Mouse (Mus musculus) forebrain, embryonic 14.5 days (tissue): ENCODE results near the gene Hsd3b7. TPM values are rescaled to one million over a fixed set of nuclear protein-coding genes. Genes with fewer than 3 reads are reported as not detected.

Experiments
- ATAC-seq: fragments of 200-750 bp; cut with Nextera tagmentation; 2 replicates; pipeline ENCODE4 v1.8.0; 2017; ENCODE audit warnings: mild to moderate bottlenecking, moderate library complexity
- DNase-seq: peaks from one replicate; pipeline ENCODE4 v3.0.0-alpha.2; 2015; ENCODE audit warnings: low spot score
- H3K27ac ChIP-seq: fragments of 300-500 bp; sonication (generic); 2 replicates; pipeline ENCODE4 v1.5.1; 2014; ENCODE audit warnings: low read depth, mild to moderate bottlenecking, control low read depth, low read length, moderate library complexity
- H3K27me3 ChIP-seq: fragments of 300-500 bp; sonication (generic); replicated peaks from 2 replicates; pipeline ENCODE4 v1.6.1; 2014; ENCODE audit warnings: low read length, control low read depth, mixed read lengths; ENCODE audit not compliant: control insufficient read depth, insufficient read depth
- H3K36me3 ChIP-seq: fragments of 300-500 bp; sonication (generic); 2 replicates; pipeline ENCODE4 v1.6.1; 2014; ENCODE audit warnings: low read length, control low read depth; ENCODE audit not compliant: control insufficient read depth, insufficient read depth
- H3K4me1 ChIP-seq: fragments of 300-500 bp; sonication (generic); 2 replicates; pipeline ENCODE4 v1.6.1; 2014; ENCODE audit warnings: antibody characterized with exemption, low read length, control low read depth; ENCODE audit not compliant: control insufficient read depth, insufficient read depth
- H3K4me2 ChIP-seq: fragments of 300-500 bp; sonication (generic); 2 replicates; pipeline ENCODE4 v1.6.1; 2014; ENCODE audit warnings: mild to moderate bottlenecking, control low read depth, low read length
- H3K4me3 ChIP-seq: fragments of 300-500 bp; sonication (generic); 2 replicates; pipeline ENCODE4 v1.5.1; 2014; ENCODE audit warnings: low read depth, low read length, control low read depth
- H3K9ac ChIP-seq: fragments of 300-500 bp; sonication (generic); 2 replicates; pipeline ENCODE4 v1.6.1; 2014; ENCODE audit warnings: mild to moderate bottlenecking, low read length, control low read depth, moderate library complexity
- H3K9me3 ChIP-seq: fragments of 300-500 bp; sonication (generic); replicated peaks from 2 replicates; pipeline ENCODE4 v1.6.1; 2016; ENCODE audit warnings: low read length, control low read depth, mixed read lengths; ENCODE audit not compliant: control insufficient read depth
- WGBS: fragments of 180-500 bp; shearing (Covaris S2); extraction: QIAGEN DNeasy Blood & Tissue Kit; methylation state at CpG from one replicate; pipeline ENCODE4 v1.1.7; 2014; 5-methylcytosine and 5-hydroxymethylcytosine counted together
- polyA plus RNA-seq: library from polyadenylated mRNA; unstranded; fragments of >200 nt; fragmentation: Nextera tagmentation; extraction: Ambion mirVana; gene quantifications from 2 replicates; pipeline ENCODE4 v1.2.1, GENCODE M21; 2014

Hsd3b7 gene
- polyA plus RNA-seq, 1 experiment from 2014 or later: 6.9 TPM

DNA sequence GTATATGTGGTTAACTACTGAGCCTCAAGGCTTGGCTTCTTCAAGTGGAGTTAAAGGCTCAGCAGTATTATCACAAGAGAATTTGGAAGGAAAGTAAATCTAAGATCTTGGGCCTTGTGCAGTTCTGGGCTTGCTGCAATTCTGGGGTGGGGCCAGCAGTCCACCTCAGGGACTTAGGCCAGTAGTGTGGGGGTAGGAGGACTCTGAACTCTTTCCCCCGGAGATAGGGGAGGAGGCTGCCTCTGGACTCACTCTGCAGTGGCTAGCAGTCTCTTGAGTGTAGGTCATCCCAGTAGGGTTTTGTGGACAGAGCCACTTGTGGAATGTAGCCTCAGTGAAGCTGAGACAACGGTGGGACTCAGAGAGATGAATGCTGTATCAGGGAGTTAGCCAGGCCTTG, 34.6 kb upstream of the Hsd3b7 start:
- Histone ChIP-seq H3K36me3 (peaks cover 65% of the 10 kb centered on the region), H3K4me1 (peaks cover 18% of the 10 kb centered on the region; the same call in 1 of the 2 replicates), H3K27ac (no peak overlapping the region), H3K4me2 (no peak overlapping the region), H3K9ac (no peak overlapping the region), H3K9me3 (no peaks in the 10 kb centered on the region), H3K27me3 (no peaks in the 10 kb centered on the region), H3K4me3 (no peak overlapping the region)
- no peak for DNase-seq
- WGBS: 92% methylated on average over 2 of the region's 2 CpGs
- ATAC-seq: no peak

DNA sequence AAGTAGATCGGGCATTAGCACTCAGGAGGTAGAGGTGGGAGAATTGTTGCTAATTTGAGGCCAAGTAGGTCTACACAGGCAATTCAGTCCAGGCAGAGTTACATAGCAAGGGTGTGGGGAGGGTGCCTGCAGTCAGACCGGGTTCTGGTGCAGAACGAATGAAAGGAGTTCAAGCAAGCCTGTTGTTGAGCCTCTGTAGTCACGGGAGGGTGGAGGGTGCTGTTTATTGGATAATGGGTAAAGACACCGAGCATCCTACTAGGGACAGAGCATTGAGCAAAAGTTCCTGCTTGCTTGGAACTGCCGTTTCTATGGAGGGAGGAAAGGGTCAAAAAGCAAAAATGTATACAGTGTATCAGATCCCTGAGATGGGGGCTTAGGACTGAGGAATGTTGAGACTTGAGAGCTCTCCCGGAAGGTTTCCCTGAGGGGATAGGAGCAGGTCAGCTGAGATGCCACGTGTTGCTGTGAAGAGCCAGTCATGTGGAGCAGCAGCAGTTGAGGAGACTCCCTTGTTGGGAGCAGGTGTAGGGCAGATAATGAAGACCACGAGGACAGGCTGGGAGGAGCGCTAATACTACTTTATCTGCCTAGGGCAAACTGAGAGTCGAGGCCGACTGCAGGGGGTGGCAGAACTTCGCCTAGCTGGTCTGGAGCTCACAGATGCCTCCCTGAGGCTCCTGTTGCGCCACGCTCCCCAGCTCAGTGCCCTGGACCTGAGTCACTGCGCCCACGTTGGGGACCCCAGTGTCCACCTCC, 33.4 kb upstream of the Hsd3b7 start:
- Histone ChIP-seq H3K4me1 (peaks cover 21% of the 10 kb centered on the region; the same call in 1 of the 2 replicates), H3K4me3 (no peak overlapping the region), H3K27ac (no peak overlapping the region), H3K9ac (no peak overlapping the region), H3K36me3 (peaks cover 59% of the 10 kb centered on the region), H3K27me3 (no peaks in the 10 kb centered on the region), H3K4me2 (no peak overlapping the region), H3K9me3 (no peaks in the 10 kb centered on the region)
- WGBS: 82% methylated on average over 17 of the region's 17 CpGs
- no peak for ATAC-seq
- no peak for DNase-seq

DNA sequence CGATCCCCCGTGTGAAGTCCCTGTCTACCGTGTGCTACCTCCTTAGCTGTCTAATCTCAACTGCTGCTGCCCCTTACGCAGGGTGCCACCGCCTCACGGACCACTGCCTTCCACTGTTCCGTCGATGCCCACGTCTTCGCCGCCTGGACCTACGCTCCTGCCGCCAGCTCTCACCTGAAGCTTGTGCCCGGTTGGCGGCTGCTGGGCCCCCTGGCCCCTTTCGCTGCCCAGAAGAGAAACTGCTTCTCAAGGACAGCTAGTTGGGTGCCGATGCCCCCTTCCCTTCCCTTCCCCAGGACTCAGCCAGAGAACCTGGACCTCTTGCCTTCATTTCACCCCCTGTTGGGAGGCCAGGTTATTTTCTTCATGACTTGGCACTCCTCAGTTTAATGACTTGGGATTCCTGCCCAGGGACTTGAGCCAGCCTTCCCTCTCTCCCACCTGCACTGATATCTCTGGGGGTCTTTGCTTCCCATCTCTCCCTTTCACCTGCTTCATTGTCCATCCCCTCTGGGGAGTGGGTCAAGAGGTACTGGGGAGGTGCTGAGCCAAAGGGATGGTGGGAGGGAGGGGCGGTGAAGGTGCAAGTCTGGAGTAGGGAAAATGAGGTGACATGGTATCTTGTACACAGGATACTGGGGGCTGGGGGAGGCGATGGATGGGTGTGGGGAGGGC, 32.6 kb upstream of the Hsd3b7 start:
- ATAC-seq (no peak), DNase-seq (no peak)
- Histone ChIP-seq H3K4me1 (peaks cover 21% of the 10 kb centered on the region; the same call in 1 of the 2 replicates), H3K27me3 (no peaks in the 10 kb centered on the region), H3K27ac (no peak overlapping the region), H3K4me3 (no peak overlapping the region), H3K4me2 (no peak overlapping the region), H3K9ac (no peak overlapping the region), H3K9me3 (no peaks in the 10 kb centered on the region), H3K36me3 (peaks cover 55% of the 10 kb centered on the region)
- 92% methylated on average over 19 of the region's 19 CpGs for WGBS

DNA sequence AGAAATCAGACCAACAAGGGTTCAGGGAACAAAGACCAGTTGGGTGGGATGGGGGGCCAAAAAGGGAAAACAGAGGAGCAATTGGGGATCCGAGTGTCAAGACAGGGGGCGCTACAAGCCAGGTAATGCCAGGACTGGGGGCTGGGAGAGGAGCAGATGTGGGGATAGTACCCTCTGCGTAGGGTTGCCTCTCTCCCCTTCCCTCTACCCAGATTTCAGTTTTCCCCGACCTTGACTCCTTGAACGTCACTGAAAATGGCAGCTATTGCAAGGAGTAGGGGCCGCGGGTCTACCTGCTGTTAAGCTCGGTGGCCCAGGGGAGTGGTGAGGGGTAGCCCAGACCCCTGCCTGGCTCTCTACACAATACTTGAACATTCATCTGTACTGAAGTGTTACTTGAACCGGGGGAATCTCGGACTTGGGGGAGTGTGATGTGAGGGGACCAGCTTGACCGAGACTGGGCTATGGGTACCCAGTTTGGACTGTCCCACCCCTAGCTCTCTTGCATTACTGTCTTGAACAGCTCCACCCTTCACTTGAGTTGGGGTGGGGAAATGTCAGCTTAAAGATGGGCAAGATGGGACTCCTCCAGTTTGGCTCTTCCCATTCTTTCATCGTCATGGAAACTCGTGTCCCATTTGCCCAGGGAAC, 31.9 kb upstream of the Hsd3b7 start:
- DNase-seq: no peak
- Histone ChIP-seq H3K4me2 (peak overlapping the region; percentile 80; the same call in 1 of the 2 replicates), H3K27ac (no peak overlapping the region), H3K4me3 (no peak overlapping the region), H3K9ac (no peak overlapping the region), H3K27me3 (no peaks in the 10 kb centered on the region), H3K9me3 (no peaks in the 10 kb centered on the region), H3K36me3 (peaks cover 50% of the 10 kb centered on the region), H3K4me1 (peaks cover 21% of the 10 kb centered on the region; the same call in 1 of the 2 replicates)
- WGBS: 45% methylated on average over 13 of the region's 13 CpGs
- no peak; the same call in none of the 2 replicates for ATAC-seq

DNA sequence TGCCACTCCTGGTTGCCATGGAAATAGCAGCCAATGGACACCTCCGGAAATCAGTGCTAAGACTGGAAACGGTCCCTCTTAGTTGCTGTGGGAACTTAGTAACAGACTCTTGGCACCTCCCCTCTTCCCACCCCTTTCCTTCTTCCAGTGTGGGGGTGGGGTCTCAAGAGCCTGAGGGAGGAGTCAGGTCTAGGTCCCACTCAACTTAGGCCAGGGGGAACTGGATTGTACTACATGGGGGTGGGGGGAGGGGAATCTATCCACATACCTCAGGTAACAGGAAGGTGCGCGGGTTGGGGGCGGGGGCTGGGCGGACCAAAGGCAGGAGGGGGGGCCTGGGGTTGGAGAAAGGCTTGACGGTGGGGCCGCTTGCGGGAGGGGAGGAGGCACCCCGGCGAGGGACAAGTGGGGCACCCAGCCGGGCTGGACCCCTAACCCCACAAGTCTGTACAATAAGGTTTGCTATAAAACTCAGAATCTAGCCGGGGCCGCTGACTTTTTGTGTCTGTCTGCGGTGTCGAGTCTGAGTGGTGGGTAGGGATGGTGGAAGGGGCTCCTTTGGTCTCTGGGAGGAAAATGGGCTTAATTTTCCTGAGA, 31.3 kb upstream of the Hsd3b7 start:
- DNase-seq (peak; percentile 98), ATAC-seq (peak; percentile 90)
- 0% methylated on average over 16 of the region's 16 CpGs for WGBS
- H3K36me3 ChIP-seq: peaks cover 44% of the 10 kb centered on the region
- H3K9ac ChIP-seq: peak overlapping the region; percentile 73; the same call in 1 of the 2 replicates
- H3K4me3 ChIP-seq: peak overlapping the region; percentile 38
- H3K27me3 ChIP-seq: no peaks in the 10 kb centered on the region
- peaks cover 21% of the 10 kb centered on the region; the same call in 1 of the 2 replicates for H3K4me1 ChIP-seq
- no peaks in the 10 kb centered on the region for H3K9me3 ChIP-seq
- peak overlapping the region; percentile 52; the same call in 1 of the 2 replicates for H3K27ac ChIP-seq
- H3K4me2 ChIP-seq: peak overlapping the region; percentile 80

DNA sequence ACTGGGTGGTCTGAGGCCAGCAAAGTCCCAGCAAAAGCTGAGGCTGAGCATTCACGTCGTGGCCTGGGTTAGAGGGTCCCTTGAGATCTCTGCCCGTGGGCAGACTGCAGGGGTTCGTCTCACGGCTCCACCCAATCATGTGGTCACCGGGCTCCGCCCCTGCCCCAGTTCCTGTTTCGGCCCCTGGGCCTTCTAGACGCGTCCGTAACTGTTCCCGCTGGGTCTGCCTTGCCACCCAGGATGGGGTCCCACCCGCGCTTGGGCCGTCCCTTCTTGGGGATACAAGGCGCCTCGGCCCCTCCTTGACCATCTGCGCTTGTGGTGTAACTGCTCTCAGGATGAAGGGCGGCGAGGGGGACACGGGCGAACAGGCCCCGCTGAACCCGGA, 30.8 kb upstream of the Hsd3b7 start, which contains the start of gene Orai3:
TSS of gene Orai3 (plus strand) at position 165 of the 388 bp plus-strand sequence.
- Histone ChIP-seq H3K9ac (peak within 1 kb of the TSS; percentile 73), H3K4me1 (peaks cover 21% of the 10 kb centered on the region; the same call in 1 of the 2 replicates), H3K4me2 (peak within 1 kb of the TSS; percentile 80), H3K36me3 (peaks cover 38% of the 10 kb centered on the region), H3K4me3 (peak within 1 kb of the TSS; percentile 38), H3K27ac (peak within 1 kb of the TSS; percentile 52; the same call in 1 of the 2 replicates), H3K27me3 (no peaks in the 10 kb centered on the region), H3K9me3 (no peaks in the 10 kb centered on the region)
- WGBS: under 1% methylated on average over 24 of the region's 24 CpGs
- DNase-seq (peak; percentile 75), ATAC-seq (peak; percentile 75)

DNA sequence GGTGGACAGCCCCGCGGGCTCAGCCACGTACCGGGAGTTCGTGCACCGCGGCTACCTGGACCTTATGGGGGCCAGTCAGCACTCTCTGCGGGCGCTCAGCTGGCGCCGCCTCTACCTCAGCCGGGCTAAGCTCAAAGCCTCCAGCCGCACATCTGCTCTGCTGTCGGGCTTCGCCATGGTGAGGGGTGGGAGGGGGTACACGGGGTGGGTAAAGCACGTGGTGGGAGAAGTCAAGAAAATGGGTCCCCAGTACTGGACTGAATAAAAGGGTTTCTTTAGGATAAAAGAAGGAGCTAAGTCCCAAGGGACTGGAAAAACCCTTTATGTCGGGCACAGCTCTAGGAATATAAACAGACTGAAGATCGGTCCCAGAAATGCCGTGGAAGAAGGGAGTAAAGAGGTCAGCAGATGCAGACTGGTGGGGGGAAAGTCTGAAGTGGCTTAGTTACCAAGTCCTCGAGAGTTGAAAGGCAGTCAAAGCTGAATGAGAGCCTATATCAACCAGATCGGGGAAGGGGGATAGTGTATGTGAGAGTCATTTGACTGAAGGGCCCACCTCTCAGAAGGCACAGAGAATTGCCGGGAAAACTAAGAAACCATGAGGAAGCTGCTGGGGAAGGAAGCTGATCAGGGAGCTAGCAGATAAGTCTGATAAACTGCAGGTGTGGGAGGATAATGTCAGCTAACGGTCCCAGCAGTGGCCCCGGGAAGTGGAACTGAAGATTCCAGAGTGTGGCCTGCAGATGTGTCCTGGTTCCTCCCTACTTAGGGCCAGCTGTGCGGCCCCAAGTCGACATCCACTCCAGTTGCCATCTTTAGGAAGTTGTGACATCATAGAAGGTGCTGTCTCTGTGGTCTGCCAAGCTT, 30.1 kb upstream of the Hsd3b7 start:
- DNase-seq (peak; percentile 31), ATAC-seq (peak; percentile 21)
- peak overlapping the region; percentile 80 for H3K4me2 ChIP-seq
- peak overlapping the region; percentile 73 for H3K9ac ChIP-seq
- peaks cover 21% of the 10 kb centered on the region; the same call in 1 of the 2 replicates for H3K4me1 ChIP-seq
- H3K36me3 ChIP-seq: peaks cover 32% of the 10 kb centered on the region
- H3K4me3 ChIP-seq: peak overlapping the region; percentile 38
- no peaks in the 10 kb centered on the region for H3K27me3 ChIP-seq
- peak overlapping the region; percentile 52; the same call in 1 of the 2 replicates for H3K27ac ChIP-seq
- WGBS: 8% methylated on average over 27 of the region's 27 CpGs
- no peaks in the 10 kb centered on the region for H3K9me3 ChIP-seq

DNA sequence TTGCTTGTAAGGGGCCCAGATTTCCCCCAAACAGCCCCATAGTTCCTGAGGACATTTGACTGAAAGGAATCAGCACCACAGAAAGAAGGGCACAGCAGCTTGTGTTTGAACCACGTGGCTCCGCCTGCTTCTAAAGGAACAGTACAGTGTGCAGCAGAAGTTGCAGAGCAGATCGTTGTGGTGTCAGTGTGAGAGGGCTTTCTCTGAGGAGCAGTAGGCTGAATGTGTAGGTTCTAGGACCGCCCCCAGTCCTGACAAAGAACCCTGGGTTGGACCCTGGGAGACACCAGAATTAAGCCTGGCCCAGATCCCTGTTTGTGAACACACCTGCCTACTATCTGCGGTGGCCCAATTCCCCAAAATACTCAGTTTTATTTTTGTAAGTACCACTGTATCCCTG, 29.1 kb upstream of the Hsd3b7 start:
- ATAC-seq (no peak), DNase-seq (peak; percentile 11)
- Histone ChIP-seq H3K9ac (no peak overlapping the region), H3K4me1 (peaks cover 21% of the 10 kb centered on the region; the same call in 1 of the 2 replicates), H3K36me3 (peaks cover 22% of the 10 kb centered on the region), H3K9me3 (no peaks in the 10 kb centered on the region), H3K4me3 (no peak overlapping the region), H3K4me2 (peak overlapping the region; percentile 80; the same call in 1 of the 2 replicates), H3K27me3 (no peaks in the 10 kb centered on the region), H3K27ac (no peak overlapping the region)
- 74% methylated on average over 5 of the region's 5 CpGs for WGBS
